Mouse (Mus musculus) heart, embryonic 15.5 days (tissue): ENCODE measurements around the gene Gm20662. TPM values are rescaled to one million over a fixed set of nuclear protein-coding genes. Genes with fewer than 3 reads are reported as not detected.

ENCODE experiments used
- ATAC-seq: fragments of 200-750 bp; cut with Nextera tagmentation; replicated peaks from 2 replicates; pipeline ENCODE4 v1.8.0; 2017; ENCODE audit warnings: low read depth, moderate TSS enrichment; ENCODE audit not compliant: insufficient number of reproducible peaks, insufficient read depth, low FRiP score
- H3K27ac ChIP-seq: fragments of 300-500 bp; sonication (generic); 2 replicates; pipeline ENCODE4 v1.5.1; 2015; ENCODE audit warnings: mild to moderate bottlenecking, inconsistent platforms
- H3K27me3 ChIP-seq: fragments of 300-500 bp; sonication (generic); 2 replicates; pipeline ENCODE4 v1.6.1; 2015; ENCODE audit warnings: inconsistent platforms
- H3K36me3 ChIP-seq: fragments of 300-500 bp; sonication (generic); 2 replicates; pipeline ENCODE4 v1.6.1; 2015; ENCODE audit warnings: mild to moderate bottlenecking, inconsistent platforms
- H3K4me1 ChIP-seq: fragments of 300-500 bp; sonication (generic); replicated peaks from 2 replicates; pipeline ENCODE4 v1.6.1; 2015; ENCODE audit warnings: inconsistent platforms
- H3K4me2 ChIP-seq: fragments of 300-500 bp; sonication (generic); 2 replicates; pipeline ENCODE4 v1.6.1; 2015; ENCODE audit warnings: inconsistent platforms, mild to moderate bottlenecking, moderate library complexity
- H3K4me3 ChIP-seq: fragments of 300-500 bp; sonication (generic); 2 replicates; pipeline ENCODE4 v1.5.1; 2015; ENCODE audit warnings: mild to moderate bottlenecking, inconsistent platforms
- H3K9ac ChIP-seq: fragments of 300-500 bp; sonication (generic); 2 replicates; pipeline ENCODE4 v1.6.1; 2015; ENCODE audit warnings: mild to moderate bottlenecking, inconsistent platforms
- H3K9me3 ChIP-seq: fragments of 300-500 bp; sonication (generic); replicated peaks from 2 replicates; pipeline ENCODE4 v1.6.1; 2016; ENCODE audit warnings: inconsistent platforms
- WGBS: fragments of 180-500 bp; shearing (Covaris S2); methylation state at CpG from one replicate; pipeline ENCODE4 v1.1.7; 2015; ENCODE audit warnings: mixed read lengths; 5-methylcytosine and 5-hydroxymethylcytosine counted together
- polyA plus RNA-seq: library from polyadenylated mRNA; unstranded; fragments of >200 nt; fragmentation: Nextera tagmentation; extraction: Ambion mirVana; gene quantifications from 2 replicates; pipeline ENCODE4 v1.2.1, GENCODE M21; 2015

Gm20662 gene
- polyA plus RNA-seq, 1 experiment from 2014 or later = 0.19 TPM

DNA sequence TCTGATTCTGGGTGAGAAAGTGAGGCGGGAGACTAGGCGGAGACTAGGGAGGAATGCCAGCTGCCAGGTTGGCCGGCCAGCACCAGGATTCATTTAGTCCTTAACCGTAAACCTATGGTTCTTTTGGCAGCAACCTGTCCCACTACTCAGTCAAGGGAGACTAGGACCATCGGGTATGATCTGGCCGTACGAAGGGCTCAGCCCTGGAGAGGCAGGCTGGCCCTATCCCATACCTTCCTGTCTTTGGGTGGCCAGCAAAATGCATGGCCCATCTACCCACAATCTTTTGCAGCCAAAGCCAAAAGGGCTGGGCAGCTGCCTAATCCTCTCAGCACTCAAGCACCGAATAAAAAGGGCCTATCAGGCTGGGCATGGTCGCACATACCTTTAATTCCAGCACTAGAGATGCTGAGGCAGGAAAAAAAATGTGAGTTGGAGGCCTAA, 76.4 kb downstream of the Gm20662 start:
- Histone ChIP-seq H3K9me3 (no peaks in the 10 kb centered on the region), H3K4me3 (no peak overlapping the region), H3K36me3 (peaks cover 26% of the 10 kb centered on the region; the same call in 1 of the 2 replicates), H3K27me3 (no peaks in the 10 kb centered on the region), H3K4me2 (no peak overlapping the region), H3K4me1 (peaks cover 29% of the 10 kb centered on the region), H3K9ac (no peak overlapping the region), H3K27ac (peak overlapping the region; percentile 90)
- 37% methylated on average over 9 of the region's 9 CpGs for WGBS
- ATAC-seq = peak; percentile 71

GRCm38 (mm10) chr9:108073141-108073930, 77.2 kb downstream of the Gm20662 start:
- Histone ChIP-seq H3K4me2 (no peak overlapping the region), H3K9me3 (no peaks in the 10 kb centered on the region), H3K4me3 (no peak overlapping the region), H3K4me1 (peaks cover 33% of the 10 kb centered on the region), H3K27me3 (no peaks in the 10 kb centered on the region), H3K36me3 (peaks cover 25% of the 10 kb centered on the region; the same call in 1 of the 2 replicates), H3K9ac (0 out of 2 replicates have a peak overlapping the region, but pooled peaks have one; percentile 9), H3K27ac (peak overlapping the region; percentile 79)
- 49% methylated on average over 7 of the region's 7 CpGs for WGBS
- peak; percentile 53; the same call in 1 of the 2 replicates for ATAC-seq

GRCm38 (mm10) chr9:108080168-108080567, 84.0 kb downstream of the Gm20662 start, which contains the start of gene Mst1:
Mst1 (plus strand) TSS chr9:108080436.
- H3K36me3 ChIP-seq = peaks cover 9% of the 10 kb centered on the region
- WGBS = 76% methylated on average over 5 of the region's 5 CpGs
- peak within 1 kb of the TSS; percentile 99 for H3K9ac ChIP-seq
- peak within 1 kb of the TSS; percentile 75; the same call in 1 of the 2 replicates for H3K27ac ChIP-seq
- H3K4me3 ChIP-seq = peak within 1 kb of the TSS; percentile 98
- no peak for ATAC-seq
- peaks cover 30% of the 10 kb centered on the region for H3K4me1 ChIP-seq
- peaks cover 25% of the 10 kb centered on the region for H3K27me3 ChIP-seq
- H3K9me3 ChIP-seq = no peaks in the 10 kb centered on the region
- H3K4me2 ChIP-seq = peak within 1 kb of the TSS; percentile 93

DNA sequence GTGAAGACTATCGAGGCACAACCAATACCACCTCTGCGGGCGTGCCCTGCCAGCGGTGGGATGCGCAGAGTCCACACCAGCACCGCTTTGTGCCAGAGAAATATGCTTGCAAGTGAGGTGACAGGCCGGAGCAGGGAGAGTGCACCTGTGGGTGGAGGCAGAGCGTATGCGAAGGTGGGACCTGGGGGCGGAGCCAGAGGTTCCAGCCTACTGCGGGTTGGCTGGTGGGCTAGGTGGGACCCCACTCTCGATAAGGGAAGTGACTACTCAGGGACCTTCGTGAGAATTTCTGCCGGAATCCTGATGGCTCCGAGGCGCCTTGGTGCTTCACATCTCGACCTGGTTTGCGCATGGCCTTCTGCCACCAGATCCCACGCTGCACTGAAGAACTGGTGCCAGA, 86.4 kb downstream of the Gm20662 start:
- Histone ChIP-seq H3K27me3 (peaks cover 25% of the 10 kb centered on the region), H3K4me1 (peaks cover 30% of the 10 kb centered on the region), H3K9ac (no peak overlapping the region), H3K4me2 (peak overlapping the region; percentile 40), H3K9me3 (no peaks in the 10 kb centered on the region), H3K36me3 (peaks cover 29% of the 10 kb centered on the region), H3K4me3 (peak overlapping the region; percentile 14), H3K27ac (no peak overlapping the region)
- WGBS = 5% methylated on average over 19 of the region's 19 CpGs
- ATAC-seq = no peak

DNA sequence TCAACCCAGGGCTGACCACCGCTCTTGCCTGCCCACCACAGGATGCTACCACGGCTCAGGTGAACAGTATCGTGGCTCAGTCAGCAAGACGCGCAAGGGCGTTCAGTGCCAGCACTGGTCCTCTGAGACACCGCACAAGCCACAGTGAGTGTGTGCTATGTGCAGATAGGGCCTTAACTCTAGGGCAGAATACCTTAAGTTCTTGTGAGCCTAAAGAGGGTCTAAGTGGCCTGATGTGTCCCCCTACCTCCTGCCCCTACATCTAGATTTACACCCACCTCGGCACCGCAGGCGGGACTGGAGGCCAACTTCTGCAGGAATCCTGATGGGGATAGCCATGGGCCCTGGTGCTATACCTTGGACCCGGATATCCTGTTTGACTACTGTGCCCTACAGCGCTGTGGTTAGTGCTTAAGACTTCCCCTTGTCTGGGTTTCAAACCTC, 86.9 kb downstream of the Gm20662 start, which contains the start of gene Rnf123:
Gene Rnf123, minus strand, starts transcription at position 359 of the 444 bp plus-strand sequence.
- Histone ChIP-seq H3K36me3 (peaks cover 34% of the 10 kb centered on the region), H3K4me1 (peaks cover 26% of the 10 kb centered on the region), H3K4me2 (peak within 1 kb of the TSS; percentile 40), H3K9me3 (no peaks in the 10 kb centered on the region), H3K4me3 (peak within 1 kb of the TSS; percentile 14), H3K9ac (no peak within 1 kb of the TSS), H3K27ac (no peak within 1 kb of the TSS), H3K27me3 (peaks cover 25% of the 10 kb centered on the region)
- ATAC-seq = no peak
- 32% methylated on average over 12 of the region's 12 CpGs for WGBS

GRCm38 (mm10) chr9:108083561-108083960, 87.4 kb downstream of the Gm20662 start:
- no peak for ATAC-seq
- 47% methylated on average over 6 of the region's 6 CpGs for WGBS
- no peak overlapping the region for H3K9ac ChIP-seq
- no peak overlapping the region for H3K27ac ChIP-seq
- peaks cover 25% of the 10 kb centered on the region for H3K27me3 ChIP-seq
- H3K4me3 ChIP-seq = no peak overlapping the region
- H3K4me2 ChIP-seq = no peak overlapping the region
- peaks cover 20% of the 10 kb centered on the region for H3K4me1 ChIP-seq
- H3K9me3 ChIP-seq = no peaks in the 10 kb centered on the region
- H3K36me3 ChIP-seq = peaks cover 39% of the 10 kb centered on the region

DNA sequence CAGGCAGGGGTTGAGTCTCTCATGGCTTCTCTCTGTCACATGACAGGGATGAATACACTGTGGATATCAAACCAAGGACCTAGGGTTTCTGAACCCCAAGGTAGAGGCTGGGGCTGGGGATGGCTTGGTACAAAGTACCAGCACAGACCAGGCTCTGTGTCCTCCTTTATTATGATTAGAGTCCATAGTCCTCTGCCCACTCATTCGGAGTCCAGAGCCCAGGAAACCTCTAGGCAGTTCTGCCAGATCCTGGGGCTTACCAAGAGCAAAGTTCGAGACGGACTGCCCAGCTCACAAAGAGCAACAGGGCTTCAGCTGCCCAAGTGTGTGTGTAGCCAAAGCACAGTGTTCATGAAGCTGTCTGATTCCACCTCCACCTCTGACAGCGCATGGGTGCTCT, 89.1 kb downstream of the Gm20662 start:
- H3K27me3 ChIP-seq = peaks cover 25% of the 10 kb centered on the region
- no peaks in the 10 kb centered on the region for H3K9me3 ChIP-seq
- H3K27ac ChIP-seq = no peak overlapping the region
- ATAC-seq = no peak
- 87% methylated on average over 4 of the region's 4 CpGs for WGBS
- H3K36me3 ChIP-seq = peaks cover 53% of the 10 kb centered on the region
- no peak overlapping the region for H3K9ac ChIP-seq
- H3K4me1 ChIP-seq = peaks cover 13% of the 10 kb centered on the region
- no peak overlapping the region for H3K4me2 ChIP-seq
- no peak overlapping the region for H3K4me3 ChIP-seq

DNA sequence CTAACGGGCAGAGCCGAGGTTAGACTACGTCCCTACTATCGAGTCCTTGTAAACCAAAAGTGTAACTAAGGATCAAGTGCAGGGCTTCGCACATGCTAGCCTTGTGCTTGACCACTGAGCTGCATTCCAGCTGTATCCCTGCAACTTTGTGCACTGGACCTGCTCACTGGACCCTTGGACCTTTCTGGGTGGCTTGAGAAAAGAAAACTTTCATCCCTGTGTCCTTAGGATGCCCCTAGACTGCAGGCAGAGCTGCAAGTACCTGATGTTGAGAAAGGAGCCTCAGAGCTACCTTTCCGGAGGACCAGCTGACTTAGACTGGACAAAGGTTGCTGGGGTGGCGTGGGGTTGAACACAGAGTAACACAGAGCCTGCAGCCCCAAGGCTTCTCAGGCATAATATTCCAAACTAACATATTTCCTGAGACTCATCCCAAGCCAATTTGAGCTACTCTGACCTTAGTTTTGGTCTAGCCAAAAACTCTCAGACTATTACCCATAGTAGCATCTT, 94.5 kb downstream of the Gm20662 start:
- H3K9me3 ChIP-seq = no peaks in the 10 kb centered on the region
- no peak for ATAC-seq
- WGBS = 92% methylated on average over 7 of the region's 7 CpGs
- peaks cover 68% of the 10 kb centered on the region for H3K36me3 ChIP-seq
- no peak overlapping the region for H3K27ac ChIP-seq
- H3K9ac ChIP-seq = no peak overlapping the region
- no peak overlapping the region for H3K4me2 ChIP-seq
- peaks cover 20% of the 10 kb centered on the region for H3K4me1 ChIP-seq
- H3K27me3 ChIP-seq = no peaks in the 10 kb centered on the region
- no peak overlapping the region for H3K4me3 ChIP-seq

DNA sequence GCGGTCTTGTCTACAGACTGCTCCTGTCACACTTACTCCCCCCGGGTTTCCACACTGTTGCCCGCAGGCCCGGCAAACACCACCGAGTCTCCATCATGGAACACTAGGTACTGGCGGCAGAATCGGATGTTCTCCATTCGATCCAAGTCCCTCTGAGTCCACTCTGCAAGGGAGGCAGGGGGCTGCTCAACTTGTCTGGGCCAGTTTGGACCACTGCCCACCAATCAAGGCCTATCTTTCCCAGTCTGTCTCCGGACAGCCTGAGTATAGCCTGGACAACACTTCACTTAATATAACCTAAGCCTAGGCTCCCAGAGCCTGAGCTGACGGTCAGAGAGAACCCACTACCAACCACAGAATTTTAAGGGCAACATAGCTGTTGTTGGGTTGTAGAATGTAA, 97.4 kb downstream of the Gm20662 start:
- Histone ChIP-seq H3K4me2 (peak overlapping the region; percentile 98), H3K4me1 (peaks cover 35% of the 10 kb centered on the region), H3K4me3 (peak overlapping the region; percentile 87), H3K9me3 (no peaks in the 10 kb centered on the region), H3K36me3 (peaks cover 39% of the 10 kb centered on the region), H3K27me3 (no peaks in the 10 kb centered on the region), H3K9ac (peak overlapping the region; percentile 86), H3K27ac (peak overlapping the region; percentile 84)
- 61% methylated on average over 10 of the region's 10 CpGs for WGBS
- no peak for ATAC-seq

- under 1% methylated on average over 52 of the region's 52 CpGs for WGBS
Observed at GRCm38 (mm10) chr9:108094184-108094941, 98.2 kb downstream of the Gm20662 start, which contains the start of gene Apeh. Apeh (minus strand) TSS chr9:108094606.

More at GRCm38 (mm10) chr9:108094184-108094941, 98.2 kb downstream of the Gm20662 start, which contains the start of gene Apeh:
- peak within 1 kb of the TSS; percentile 87 for H3K4me3 ChIP-seq
- H3K9me3 ChIP-seq = no peaks in the 10 kb centered on the region
- peaks cover 35% of the 10 kb centered on the region for H3K4me1 ChIP-seq
- H3K4me2 ChIP-seq = peak within 1 kb of the TSS; percentile 98
- peak; percentile 93 for ATAC-seq
- H3K27me3 ChIP-seq = no peaks in the 10 kb centered on the region
- H3K9ac ChIP-seq = peak within 1 kb of the TSS; percentile 86
- peaks cover 33% of the 10 kb centered on the region for H3K36me3 ChIP-seq
- H3K27ac ChIP-seq = peak within 1 kb of the TSS; percentile 84
